Mouse (Mus musculus) ES-E14 (cell line): ENCODE data around the gene Hip1r.

Experiments
- HCFC1 ChIP-seq: IDR thresholded peaks from 2 replicates; pipeline ENCODE4 v1.6.1; 2012; ENCODE audit warnings: low read length, inconsistent platforms, borderline replicate concordance; ENCODE audit not compliant: insufficient read depth
- MAFK ChIP-seq: IDR thresholded peaks from 2 replicates; pipeline ENCODE4 v1.6.1; 2014; ENCODE audit warnings: mild to moderate bottlenecking, low read depth, low read length, inconsistent platforms; ENCODE audit not compliant: insufficient read depth
- ZC3H11A ChIP-seq: IDR thresholded peaks from 2 replicates; pipeline ENCODE4 v1.6.1; 2012; ENCODE audit warnings: low read depth, mild to moderate bottlenecking, inconsistent platforms, low read length, borderline replicate concordance
- ZNF384 ChIP-seq: IDR thresholded peaks from 2 replicates; pipeline ENCODE4 v1.6.1; 2012; ENCODE audit warnings: low read depth, low read length, inconsistent platforms

DNA sequence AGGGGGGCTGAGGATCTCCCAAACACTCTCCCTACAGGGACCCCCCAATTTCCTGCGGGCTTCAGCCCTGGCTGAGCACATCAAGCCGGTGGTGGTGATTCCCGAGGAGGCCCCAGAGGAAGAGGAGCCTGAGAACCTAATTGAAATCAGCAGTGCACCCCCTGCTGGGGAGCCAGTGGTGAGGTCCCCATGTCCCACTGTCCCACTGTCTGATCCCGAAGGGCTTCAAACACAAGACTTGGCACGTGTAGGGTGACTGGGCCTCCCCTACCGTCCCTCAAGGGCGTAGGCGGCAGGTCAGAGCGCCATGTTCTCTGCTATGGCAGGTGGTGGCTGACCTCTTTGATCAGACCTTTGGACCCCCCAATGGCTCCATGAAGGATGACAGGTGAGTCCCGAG is 22.8 kb downstream of the Hip1r start:
- TF ChIP-seq MAFK: no peak
- TF ChIP-seq ZC3H11A: no peak
- no peak for TF ChIP-seq ZNF384
- no peak for TF ChIP-seq HCFC1
